Mouse (Mus musculus): ENCODE results near the gene Aurkb.
"Not testable (repeated sequence)": the region's sequence is repeated elsewhere in the genome, so short reads cannot be mapped to it uniquely, and the experiment has no call there.

Gene Aurkb

DNA sequence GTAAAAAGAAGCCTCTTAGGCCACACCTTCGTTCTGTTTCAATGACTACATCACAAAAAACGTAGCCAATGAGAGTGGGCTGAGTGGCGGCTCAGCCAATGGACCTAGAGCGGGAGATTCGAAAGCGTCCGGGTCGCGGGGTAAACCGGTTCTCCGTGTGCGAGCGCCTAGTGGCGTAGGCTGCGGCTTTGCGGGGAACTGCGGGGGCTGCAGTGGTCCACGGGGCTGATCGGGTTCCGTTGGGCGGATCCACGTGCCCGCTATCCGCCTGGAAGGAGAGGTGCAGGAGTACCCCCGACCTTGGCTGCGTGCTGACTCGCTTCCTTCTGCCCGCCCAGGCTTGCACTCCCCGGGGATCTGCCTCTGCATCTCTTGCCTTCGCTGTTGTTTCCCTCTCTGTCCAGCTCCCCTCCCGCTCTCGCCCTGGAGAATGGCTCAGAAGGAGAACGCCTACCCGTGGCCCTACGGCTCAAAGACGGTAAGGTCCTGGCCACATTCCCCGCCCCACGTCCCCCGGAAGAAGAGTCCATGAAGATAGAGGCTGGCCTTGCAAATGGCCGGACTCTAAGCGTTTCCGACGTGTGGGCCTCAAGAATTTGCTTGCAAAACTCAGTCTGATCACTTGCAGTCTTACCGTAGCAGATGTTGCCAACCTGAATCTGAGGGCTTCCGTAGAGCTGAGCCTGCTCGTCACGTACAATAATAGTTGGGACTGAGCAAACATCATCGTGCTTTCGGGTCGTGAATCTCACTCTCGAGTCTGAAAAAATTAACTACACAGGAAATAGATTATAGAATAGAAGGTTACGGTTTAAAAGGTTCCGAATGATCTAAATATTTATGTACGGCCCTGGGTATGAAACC is at the start of gene Aurkb:
TSS of gene Aurkb (plus strand) at position 117 of the 864 bp plus-strand sequence.
- peak; percentile 90 for DNase-seq

- DNase-seq, result no peak
These were observed 48.4 kb upstream of the Aurkb start for GRCm38 (mm10) chr11:68997080-68997479.

GRCm38 (mm10) chr11:69002782-69003181 is 42.7 kb upstream of the Aurkb start:
- DNase-seq, result not testable (repeated sequence)

DNA sequence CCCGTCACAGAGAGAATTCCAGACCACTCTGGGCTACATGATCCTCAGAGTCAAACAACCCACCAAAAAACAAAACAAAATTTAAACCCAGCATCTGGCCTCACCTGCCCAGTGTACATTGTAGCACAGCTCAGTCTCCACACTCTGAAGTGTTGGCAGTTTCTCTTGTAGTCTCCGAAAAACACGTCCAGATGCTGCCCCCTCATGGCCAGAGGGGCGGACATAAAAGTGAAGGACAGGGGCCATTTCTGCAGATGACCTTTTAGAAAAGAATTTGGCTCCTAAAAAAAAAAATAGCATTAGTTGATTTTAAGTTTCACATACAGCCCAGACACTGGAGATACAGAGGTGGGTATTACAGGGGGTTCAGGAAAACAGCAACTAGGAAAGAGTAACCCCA is 41.9 kb upstream of the Aurkb start:
- peak; percentile 28 for DNase-seq

DNA sequence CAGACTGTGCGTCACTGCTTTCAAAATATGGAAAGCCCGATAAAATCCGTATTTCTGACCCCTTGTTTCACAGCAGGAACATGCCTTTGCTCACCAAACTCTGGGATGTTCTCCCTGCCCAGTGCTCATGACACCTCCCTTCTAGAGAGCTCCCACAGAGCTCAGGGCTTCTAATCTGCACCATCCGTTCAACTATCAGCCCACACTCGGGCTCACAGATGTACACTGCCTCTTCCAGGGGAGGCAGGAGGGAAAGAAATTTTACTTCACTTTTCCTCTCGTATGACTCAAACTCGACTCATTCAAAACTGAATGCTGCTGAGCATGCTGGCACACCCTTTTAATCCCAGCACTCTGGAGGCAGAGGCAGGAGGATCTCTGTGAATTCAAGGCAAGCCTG is 40.3 kb upstream of the Aurkb start:
- DNase-seq, result no peak

- not testable (repeated sequence) for DNase-seq
These were observed 38.9 kb upstream of the Aurkb start for GRCm38 (mm10) chr11:69006575-69006974.

DNA sequence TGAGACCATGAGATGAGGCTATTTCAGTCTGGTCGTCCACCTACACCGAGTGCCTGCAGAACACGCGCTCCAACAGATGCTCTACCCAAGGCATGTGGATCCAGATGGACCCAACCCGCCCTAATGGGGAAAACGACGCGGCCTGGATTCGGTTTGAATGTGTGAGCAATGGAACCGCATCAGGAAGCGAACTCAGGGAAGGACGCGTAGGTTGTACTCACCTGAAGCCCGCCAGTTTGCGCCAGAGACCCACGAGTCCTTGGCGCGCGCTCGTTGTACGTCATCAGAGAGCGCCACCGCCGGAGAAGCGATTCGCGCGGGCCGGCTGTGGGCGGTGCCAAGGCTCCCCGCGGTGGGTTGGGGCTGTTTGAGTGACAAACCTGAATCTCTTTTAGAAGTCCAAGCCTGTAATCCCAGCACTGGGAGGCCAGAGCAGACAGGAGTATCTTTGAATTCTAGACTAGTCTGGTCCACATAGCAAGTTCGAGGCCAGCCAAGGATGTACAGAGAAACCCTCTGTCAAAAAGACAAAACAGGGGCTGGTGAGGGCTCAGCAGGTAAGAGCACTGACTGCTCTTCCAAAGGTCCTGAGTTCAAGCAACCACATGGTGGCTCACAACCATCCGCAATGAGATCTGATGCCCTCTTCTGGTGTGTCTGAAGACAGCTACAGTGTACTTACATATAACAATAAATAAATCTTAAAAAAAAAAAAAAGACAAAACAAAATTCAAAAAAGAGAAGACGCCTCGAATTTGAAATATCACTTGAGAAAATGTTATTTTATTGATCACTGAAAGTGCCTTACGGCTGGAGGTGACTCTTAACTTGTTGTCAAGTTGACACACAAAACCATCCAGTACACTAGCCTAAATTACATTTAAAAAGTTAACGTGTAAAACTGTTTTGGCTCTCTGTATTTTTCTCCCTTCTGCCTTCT is 37.0 kb upstream of the Aurkb start, which contains the start of gene Pfas:
TSS of gene Pfas (minus strand) at position 279 of the 940 bp plus-strand sequence.
- peak; percentile 93 for DNase-seq

GRCm38 (mm10) chr11:69009508-69009907 is 35.9 kb upstream of the Aurkb start:
- no peak for DNase-seq

GRCm38 (mm10) chr11:69010400-69011323 is 34.8 kb upstream of the Aurkb start:
- no peak for DNase-seq

DNA sequence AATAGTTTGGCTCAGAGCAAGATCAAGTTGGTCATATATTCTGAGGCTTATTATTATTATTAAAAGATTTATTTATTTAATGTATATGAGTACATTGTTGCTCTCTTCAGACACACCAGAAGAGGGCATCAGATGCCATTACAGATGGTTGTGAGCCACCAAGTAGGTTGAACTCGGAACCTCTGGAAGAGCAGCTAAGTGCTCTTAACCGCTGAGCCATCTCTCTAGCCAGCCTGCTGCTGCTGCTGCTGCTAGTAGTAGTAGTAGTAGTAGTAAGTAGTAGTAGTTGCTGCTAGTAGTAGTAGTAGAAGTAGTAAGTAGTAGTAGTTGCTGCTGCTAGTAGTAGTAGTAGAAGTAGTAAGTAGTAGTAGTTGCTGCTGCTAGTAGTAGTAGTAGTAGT is 34.0 kb upstream of the Aurkb start:
- not testable (repeated sequence) for DNase-seq

DNA sequence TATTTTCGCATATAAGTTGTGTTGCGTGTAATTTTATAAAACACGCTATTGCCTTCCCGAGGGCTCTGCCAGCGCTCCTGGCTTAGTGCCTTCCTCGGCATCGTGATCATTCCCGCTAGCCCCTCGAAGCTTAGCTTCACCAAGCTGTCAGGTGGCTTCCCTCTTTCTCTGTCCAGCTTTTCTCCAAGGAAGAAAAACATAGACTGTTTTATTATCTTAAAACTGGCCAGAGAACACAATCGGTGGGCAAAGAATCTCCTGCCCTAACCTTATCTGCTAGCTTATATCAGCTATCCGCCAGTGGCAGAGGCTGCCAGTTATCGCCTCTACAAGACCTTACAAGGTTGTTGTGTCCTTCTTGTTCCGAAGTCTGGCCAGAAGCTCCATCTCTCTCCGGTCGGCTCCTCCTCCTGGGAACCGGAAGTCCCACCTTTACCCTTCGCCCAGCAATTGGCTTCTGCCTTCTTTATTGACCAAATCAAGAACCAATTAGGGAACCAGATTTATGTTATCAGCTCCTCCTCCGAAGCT is 33.3 kb upstream of the Aurkb start:
- DNase-seq, result peak; percentile 93

DNA sequence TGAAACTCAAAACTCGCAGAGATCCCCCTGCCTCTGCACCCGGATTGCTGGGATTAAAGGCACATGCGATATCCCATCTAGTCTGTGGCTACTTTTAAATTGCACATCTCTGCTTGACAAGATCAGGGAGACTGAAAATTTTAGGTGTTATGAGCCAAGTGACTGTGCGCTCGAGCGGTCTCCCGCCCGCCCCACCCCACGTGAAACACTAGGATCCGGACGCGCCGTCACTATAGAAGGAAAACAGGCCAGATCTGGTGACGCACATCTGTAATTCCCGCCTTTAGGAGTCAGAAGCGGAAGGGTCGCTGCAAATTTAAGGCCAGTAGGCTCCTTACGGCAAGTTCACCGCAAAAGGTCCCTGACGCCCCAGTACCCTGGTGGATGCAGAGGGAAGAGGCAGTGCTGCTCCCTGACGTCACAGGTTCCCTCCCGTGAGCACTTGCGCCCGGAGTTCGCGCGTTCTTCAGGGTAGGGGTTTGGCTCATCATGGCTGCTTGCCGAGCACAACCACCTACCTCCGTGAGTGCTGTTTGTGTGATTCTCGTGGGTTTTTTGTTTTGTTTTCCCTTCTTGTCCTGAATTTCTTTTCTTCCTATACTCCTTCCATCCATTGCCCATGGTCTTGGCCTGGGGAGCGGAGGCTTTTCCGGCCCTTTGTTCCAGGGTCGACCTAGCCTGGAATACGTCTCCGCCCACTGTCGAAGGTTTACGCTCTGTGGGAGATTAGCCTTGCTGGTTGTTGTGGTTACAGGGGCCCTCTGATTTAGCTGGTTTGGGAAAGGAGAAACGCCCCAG is 29.6 kb upstream of the Aurkb start, which contains the start of gene Ctc1:
TSS of gene Ctc1 (plus strand) at position 268 of the 798 bp plus-strand sequence.
- peak; percentile 93 for DNase-seq

- DNase-seq, result no peak
These were observed 28.7 kb upstream of the Aurkb start for GRCm38 (mm10) chr11:69016755-69017154.

GRCm38 (mm10) chr11:69020691-69021090 is 24.8 kb upstream of the Aurkb start:
- no peak for DNase-seq

- no peak for DNase-seq
These were observed 18.9 kb upstream of the Aurkb start for GRCm38 (mm10) chr11:69026562-69026961.

DNA sequence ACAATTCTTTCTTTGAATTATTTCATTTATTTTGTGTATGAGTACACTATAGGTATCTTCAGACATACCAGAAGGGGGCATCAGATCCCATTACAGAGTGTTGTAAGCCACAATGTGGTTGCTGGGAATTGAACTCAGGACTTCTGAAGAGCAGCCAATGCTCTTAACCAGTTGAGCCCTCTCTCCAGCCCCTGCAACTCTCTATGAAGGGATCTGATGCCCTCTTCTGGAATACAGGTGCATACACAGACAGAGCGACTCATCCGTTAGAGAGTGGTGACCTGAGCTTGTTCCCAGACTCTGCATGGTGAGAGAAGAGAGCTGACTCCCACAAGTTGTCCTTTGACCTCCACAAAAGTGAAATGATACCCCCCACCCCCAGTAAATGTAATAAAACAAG is 16.6 kb upstream of the Aurkb start:
- DNase-seq, result no peak

GRCm38 (mm10) chr11:69033552-69033951 is 11.9 kb upstream of the Aurkb start:
- no peak for DNase-seq

GRCm38 (mm10) chr11:69034585-69034984 is 10.9 kb upstream of the Aurkb start:
- no peak for DNase-seq

- no peak for DNase-seq
These were observed 10.0 kb upstream of the Aurkb start for GRCm38 (mm10) chr11:69035411-69035810.

DNA sequence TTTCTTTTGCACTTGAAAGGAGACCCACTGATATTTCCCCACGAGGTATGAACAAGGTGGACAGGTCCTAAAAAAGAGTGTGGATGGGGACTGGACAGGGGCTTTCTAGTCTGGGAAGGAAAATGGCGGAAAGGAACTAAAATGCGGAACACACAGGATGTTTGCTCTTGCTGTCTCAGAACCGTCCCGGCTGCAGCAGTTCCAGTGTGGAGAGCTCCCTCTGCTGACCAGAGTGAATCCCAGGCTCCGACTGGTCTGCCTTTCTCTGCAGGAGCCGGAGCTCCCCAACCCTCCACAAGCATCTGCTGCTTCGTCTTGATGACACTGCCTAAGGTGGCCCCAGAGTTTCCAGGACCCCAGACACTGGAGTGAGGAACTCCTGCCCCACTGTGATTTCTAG is 9.6 kb upstream of the Aurkb start:
- DNase-seq, result peak; percentile 93

Data from kidney, postnatal 14 days (tissue).